Mouse (Mus musculus): ENCODE data around the gene Gps1.
"Not testable (repeated sequence)": the region's sequence is repeated elsewhere in the genome, so short reads cannot be mapped to it uniquely, and the experiment has no call there.

Gene Gps1

GRCm38 (mm10) chr11:120822831-120823550, 38.9 kb downstream of the Gps1 start:
- DNase-seq (ENCODE audit: low spot score): no peak

GRCm38 (mm10) chr11:120823551-120823947, 39.5 kb downstream of the Gps1 start:
- peak; percentile 84 for DNase-seq (ENCODE audit: low spot score)

- peak; percentile 98 for DNase-seq (ENCODE audit: low spot score)
Measured at GRCm38 (mm10) chr11:120823956-120824786, 40.1 kb downstream of the Gps1 start, which contains the start of gene Fasn. Fasn (minus strand) TSS chr11:120824547.

DNA sequence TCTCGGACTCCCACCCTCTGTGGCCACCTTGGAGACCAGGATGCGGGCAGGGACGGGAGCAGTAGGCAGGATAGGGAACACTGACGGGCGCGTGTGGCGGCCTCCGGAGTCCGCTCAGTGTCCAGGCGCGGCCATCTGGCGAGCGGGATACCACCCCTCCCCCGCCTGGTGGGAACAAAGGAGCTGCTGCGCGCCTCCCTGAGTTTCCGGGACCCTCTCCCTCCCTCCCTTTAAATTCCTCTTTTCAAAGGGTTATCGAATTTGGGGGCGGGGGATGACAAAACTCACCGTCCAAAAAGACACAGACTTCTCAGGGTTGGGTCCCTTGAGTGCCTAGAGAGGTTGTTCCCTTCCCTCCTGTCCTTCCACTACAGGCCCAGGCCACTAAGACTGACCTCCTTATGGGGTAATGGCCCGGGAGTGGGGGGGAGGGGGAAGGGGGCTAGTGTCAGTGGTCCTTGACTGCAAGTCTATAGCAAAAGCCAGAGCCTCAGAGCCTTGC, 40.8 kb downstream of the Gps1 start:
- no peak for DNase-seq (ENCODE audit: low spot score)

GRCm38 (mm10) chr11:120825289-120825863, 41.3 kb downstream of the Gps1 start:
- no peak for DNase-seq (ENCODE audit: low spot score)

- no peak for DNase-seq (ENCODE audit: low spot score)
Measured at GRCm38 (mm10) chr11:120826016-120826953, 42.2 kb downstream of the Gps1 start.

DNA sequence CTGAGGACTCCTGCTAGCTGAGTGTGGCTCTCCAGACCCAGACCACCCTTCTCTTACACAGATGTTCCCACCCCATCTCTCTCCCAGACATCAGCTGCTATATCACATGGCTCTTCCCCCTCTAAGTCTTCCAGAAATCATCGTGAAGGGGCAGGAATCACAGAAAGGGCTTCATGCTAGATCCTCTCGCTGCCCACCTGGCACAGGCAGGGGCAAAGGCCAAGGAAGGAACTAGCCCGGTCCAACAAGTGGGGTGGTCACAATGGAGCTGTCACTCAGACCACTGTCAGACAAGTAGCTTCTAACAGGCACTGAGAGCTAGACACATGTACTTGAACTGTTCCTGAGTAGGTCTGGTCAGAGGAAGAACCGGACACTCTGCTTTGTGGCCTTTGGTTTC, 44.3 kb downstream of the Gps1 start:
- DNase-seq (ENCODE audit: low spot score): no peak

DNA sequence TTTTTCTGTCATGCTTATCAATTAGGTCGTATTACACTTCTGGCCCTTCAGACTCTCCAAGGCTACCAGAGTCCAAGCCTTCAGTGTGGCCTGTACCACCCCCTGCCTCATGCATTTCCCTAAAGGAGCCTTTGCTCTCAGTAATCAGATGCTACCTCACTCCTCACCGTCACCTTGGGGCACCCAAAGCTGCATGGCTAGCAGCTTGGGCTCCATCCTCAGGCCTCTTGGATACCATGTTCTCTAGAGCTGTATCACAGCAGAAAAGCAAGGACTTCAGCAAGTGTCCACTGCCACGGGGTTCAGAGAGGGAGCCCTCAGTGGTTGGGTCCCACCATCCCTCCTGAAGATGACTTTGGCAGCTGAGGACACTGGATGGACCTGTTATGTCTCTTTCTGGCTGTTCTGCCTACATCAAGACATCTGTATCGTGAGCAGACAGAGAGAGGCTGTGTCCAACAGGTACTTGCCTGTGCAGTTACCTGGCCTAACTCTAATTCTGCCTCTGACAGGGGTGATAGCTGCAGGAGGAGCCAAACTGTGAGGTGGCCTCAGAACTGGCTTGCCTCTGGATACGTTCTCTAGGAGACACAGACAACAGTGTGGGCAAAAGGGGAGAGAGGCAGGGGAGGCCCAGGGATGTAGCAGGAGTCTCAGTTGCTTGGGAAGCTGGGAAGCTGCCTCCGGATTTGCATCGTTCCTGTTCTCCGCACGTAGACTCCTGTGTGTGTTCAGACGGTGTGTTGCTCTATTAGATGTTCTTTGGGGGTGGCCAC, 45.9 kb downstream of the Gps1 start:
- no peak for DNase-seq (ENCODE audit: low spot score)

DNA sequence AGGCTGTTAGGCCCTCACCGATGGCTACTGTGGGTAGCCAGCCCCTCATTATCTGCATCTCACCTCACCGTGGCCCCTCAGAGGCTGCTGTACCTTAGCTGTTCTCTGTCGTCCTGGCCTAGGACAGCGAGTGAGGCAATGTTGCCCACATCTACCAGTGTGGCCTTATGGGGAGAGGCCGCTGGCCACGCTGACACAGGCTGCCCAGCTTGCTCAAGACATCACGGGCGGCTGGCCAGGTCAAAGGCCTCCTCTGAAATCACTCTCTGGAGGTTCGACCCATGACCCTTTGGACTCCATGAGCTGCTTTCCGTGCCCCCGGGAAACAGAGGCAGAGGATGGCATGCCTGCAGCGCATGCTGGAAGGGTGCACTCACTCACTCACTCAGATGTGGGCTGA, 46.6 kb downstream of the Gps1 start:
- no peak for DNase-seq (ENCODE audit: low spot score)

- no peak for DNase-seq (ENCODE audit: low spot score)
Measured at GRCm38 (mm10) chr11:120831659-120832440, 47.8 kb downstream of the Gps1 start.

- not testable (repeated sequence) for DNase-seq (ENCODE audit: low spot score)
Measured at GRCm38 (mm10) chr11:120832962-120833361, 48.9 kb downstream of the Gps1 start.

DNA sequence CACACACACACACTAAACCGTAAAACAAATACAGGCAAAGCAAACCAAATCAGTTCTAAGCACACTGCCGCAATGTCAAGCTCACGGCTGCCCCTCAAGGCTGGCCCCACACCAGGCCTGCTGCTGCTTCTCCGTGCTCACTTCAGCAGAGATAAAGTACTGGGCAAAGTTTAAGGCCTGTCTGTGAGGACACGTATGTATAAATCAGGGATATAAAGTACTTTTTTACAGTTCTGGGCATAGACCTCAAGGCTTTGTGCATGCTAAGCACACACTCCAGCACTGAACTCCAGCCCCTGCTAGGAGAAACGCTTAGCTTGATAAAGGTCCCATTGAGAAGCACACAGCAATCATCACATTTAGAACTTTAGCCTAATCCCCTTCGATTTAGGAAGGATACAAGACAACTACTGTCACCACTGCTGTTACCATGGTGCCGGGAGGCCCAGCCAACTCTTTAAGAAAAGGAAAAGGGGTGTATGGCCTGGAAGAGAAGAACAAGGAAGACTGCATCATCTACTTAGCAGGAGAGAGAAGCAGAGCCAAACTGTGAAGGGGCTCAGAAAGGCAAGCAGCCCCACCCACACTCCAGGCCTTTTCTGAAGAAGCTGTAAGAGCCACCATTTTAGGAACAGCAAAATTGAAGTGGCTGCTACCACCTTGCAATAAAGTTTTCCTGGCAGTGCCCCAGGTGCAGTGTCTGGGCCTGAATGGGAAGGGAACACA, 49.6 kb downstream of the Gps1 start:
- no peak for DNase-seq (ENCODE audit: low spot score)
